Mouse (Mus musculus) megakaryocyte, embryonic 14.5 days (primary cell): ENCODE results near the gene Coq2.

Experiments used
- FLI1 ChIP-seq: IDR thresholded peaks from 2 replicates; pipeline ENCODE4 v1.6.1; 2012; ENCODE audit warnings: low read length, inconsistent platforms, mixed read lengths
- GATA1 ChIP-seq: IDR thresholded peaks from 3 replicates; pipeline ENCODE4 v1.6.1; 2012; ENCODE audit warnings: mixed read lengths, low read length, inconsistent platforms, borderline replicate concordance

GRCm38 (mm10) chr5:100646558-100646957 is 28.4 kb downstream of the Coq2 start:
- TF ChIP-seq GATA1 = no peak
- no peak for TF ChIP-seq FLI1
